Mouse (Mus musculus) activated CD4-positive, CD25-positive, alpha-beta regulatory T cell (primary cell): ENCODE measurements around the gene Creg2. TPM values are rescaled to one million over a fixed set of nuclear protein-coding genes. Genes with fewer than 3 reads are reported as not detected.

Experiments used
- polyA plus RNA-seq, 2 experiments: library from polyadenylated mRNA; unstranded; fragments of 100-300 nt; shearing (Covaris generic); gene quantifications; one replicate each; pipeline ENCODE4 v1.2.1; 2017

Creg2 gene
- polyA plus RNA-seq = under 1 TPM in 1 of 2 experiments, not detected in 1; 0.04 TPM

DNA sequence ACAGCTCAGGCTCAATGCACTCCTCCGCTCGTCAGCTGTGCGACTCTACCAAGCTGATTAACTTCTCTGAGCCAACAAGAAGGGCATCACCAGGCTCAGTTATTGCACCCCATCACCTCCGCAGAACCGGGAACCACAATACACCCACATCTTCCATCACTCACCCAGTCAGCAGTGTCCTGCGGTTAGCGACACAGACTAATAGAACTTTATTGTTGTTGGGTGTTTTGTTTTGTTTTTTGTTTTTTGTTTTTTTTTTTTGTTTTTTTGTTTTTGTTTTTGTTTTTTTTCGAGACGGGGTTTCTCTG is at the start of gene Creg2:
Gene Creg2, minus strand, starts transcription at position 234 of the 308 bp plus-strand sequence.

DNA sequence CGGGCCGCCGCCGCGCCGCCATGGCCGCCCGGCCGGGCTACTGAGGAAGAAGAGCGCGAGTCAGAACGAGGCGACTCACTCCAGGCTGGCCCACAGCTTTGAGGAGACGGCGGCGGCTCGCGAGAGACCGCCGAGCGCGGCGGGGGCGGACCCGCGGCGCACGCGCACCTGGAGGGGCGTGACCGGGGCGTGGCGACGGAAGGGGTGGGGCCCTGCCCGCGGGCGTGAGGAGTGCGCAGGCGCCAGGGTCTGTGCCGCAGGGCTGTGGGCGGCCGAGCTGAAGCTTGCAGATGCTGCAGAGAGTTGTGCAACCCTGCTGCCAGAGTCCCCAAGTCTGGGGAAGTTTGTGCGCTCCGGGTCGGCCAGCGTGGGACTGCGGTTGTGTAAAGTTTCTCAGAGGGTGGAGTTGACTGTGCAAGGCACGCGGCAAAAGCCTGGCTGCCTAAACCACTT is 74.0 kb downstream of the Creg2 start, which contains the start of gene Rnf149:
Gene Rnf149, minus strand, starts transcription at position 153 of the 453 bp plus-strand sequence.

Other genes starting within 250 kb of the Creg2 start
- gene Tbc1d8, start 172.7 kb downstream of the Creg2 start, polyA plus RNA-seq = under 1 TPM; 0.52 to 0.61 TPM
- 10 to 100 TPM; 47.2 to 48.7 TPM for gene Cnot11, start 116.5 kb downstream of the Creg2 start, polyA plus RNA-seq
- 10 to 100 TPM; 53.4 to 66.0 TPM for gene Rnf149, start 74.1 kb downstream of the Creg2 start, polyA plus RNA-seq
- gene Rfx8, start 69.5 kb upstream of the Creg2 start, polyA plus RNA-seq = under 1 TPM in 1 of 2 experiments, not detected in 1; 0.16 TPM
- not detected for gene Gm3646, start 153.9 kb upstream of the Creg2 start, polyA plus RNA-seq
- 10 to 100 TPM; 54.3 to 64.0 TPM for gene Map4k4, start 249.4 kb upstream of the Creg2 start, polyA plus RNA-seq